Mouse (Mus musculus) lung, embryonic 16.5 days (tissue): ENCODE measurements around the gene Nfam1. TPM values are rescaled to one million over a fixed set of nuclear protein-coding genes. Genes with fewer than 3 reads are reported as not detected.
"Not testable (repeated sequence)": the region's sequence is repeated elsewhere in the genome, so short reads cannot be mapped to it uniquely, and the experiment has no call there.

ENCODE experiments used
- ATAC-seq: fragments of 200-750 bp; cut with Nextera tagmentation; 2 replicates; pipeline ENCODE4 v1.8.0; 2017; ENCODE audit warnings: low read depth, mild to moderate bottlenecking, moderate library complexity
- H3K27ac ChIP-seq: fragments of 300-500 bp; sonication (generic); 2 replicates; pipeline ENCODE4 v1.5.1; 2014; ENCODE audit warnings: mild to moderate bottlenecking, control low read depth, low read length
- H3K27me3 ChIP-seq: fragments of 300-500 bp; sonication (generic); 2 replicates; pipeline ENCODE4 v1.6.1; 2014; ENCODE audit warnings: low read depth, low read length, mixed read lengths; ENCODE audit not compliant: control insufficient read depth, insufficient read depth
- H3K36me3 ChIP-seq: fragments of 300-500 bp; sonication (generic); 2 replicates; pipeline ENCODE4 v1.6.1; 2014; ENCODE audit warnings: low read length; ENCODE audit not compliant: control insufficient read depth, insufficient read depth
- H3K4me1 ChIP-seq: fragments of 300-500 bp; sonication (generic); replicated peaks from 2 replicates; pipeline ENCODE4 v1.6.1; 2014; ENCODE audit warnings: low read length, mixed read lengths; ENCODE audit not compliant: control insufficient read depth, insufficient read depth
- H3K4me2 ChIP-seq: fragments of 300-500 bp; sonication (generic); 2 replicates; pipeline ENCODE4 v1.6.1; 2014; ENCODE audit warnings: low read depth, low read length, control low read depth
- H3K4me3 ChIP-seq: fragments of 300-500 bp; sonication (generic); 2 replicates; pipeline ENCODE4 v1.5.1; 2014; ENCODE audit warnings: mild to moderate bottlenecking, low read length, control low read depth
- H3K9ac ChIP-seq: fragments of 300-500 bp; sonication (generic); 2 replicates; pipeline ENCODE4 v1.6.1; 2014; ENCODE audit warnings: low read length, control low read depth
- H3K9me3 ChIP-seq: fragments of 300-500 bp; sonication (generic); 2 replicates; pipeline ENCODE4 v1.6.1; 2016; ENCODE audit warnings: low read length; ENCODE audit not compliant: control insufficient read depth
- WGBS: fragments of 180-500 bp; shearing (Covaris S2); extraction: QIAGEN DNeasy Blood & Tissue Kit; methylation state at CpG from one replicate; pipeline ENCODE4 v1.1.7; 2014; 5-methylcytosine and 5-hydroxymethylcytosine counted together
- polyA plus RNA-seq: library from polyadenylated mRNA; unstranded; fragments of >200 nt; fragmentation: Nextera tagmentation; extraction: Ambion mirVana; gene quantifications from 2 replicates; pipeline ENCODE4 v1.2.1, GENCODE M21; 2015

Nfam1 gene
- polyA plus RNA-seq: 4.3 and 4.7 TPM in 2 replicates

DNA sequence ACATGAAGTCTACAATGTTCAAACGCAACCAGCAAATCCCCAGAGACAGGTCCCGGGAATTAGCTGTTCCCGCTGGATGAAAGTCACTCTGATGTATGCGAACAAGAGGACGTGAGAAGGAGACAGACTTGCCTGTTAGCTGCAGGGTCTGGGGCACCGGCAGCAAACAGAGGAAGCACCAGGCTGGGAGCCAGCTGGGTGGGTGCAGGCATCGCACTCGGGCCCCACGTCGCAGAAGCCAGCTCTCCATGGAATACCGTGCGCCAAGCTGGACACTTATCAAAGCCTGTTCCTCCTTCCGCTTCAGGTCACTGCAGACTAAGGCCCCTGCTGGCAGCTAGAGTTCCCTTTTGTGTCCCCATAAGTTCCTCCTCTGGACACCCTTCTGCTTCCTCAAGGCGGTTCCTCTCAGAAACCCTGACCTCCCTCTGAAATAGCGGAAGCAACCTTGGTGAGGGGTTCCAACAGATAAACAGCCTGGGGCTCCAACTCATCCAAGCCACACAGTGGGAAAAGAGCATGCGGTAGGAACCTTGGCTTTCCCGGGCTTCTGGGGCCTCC lies at the start of gene Nfam1:
Nfam1 (minus strand) TSS at position 326 of the 561 bp plus-strand sequence.
- no peaks in the 10 kb centered on the region for H3K36me3 ChIP-seq
- H3K9ac ChIP-seq: no peak within 1 kb of the TSS; the same call in 1 of the 2 replicates
- H3K4me1 ChIP-seq: peaks cover 36% of the 10 kb centered on the region
- no peak within 1 kb of the TSS for H3K27ac ChIP-seq
- 22% methylated on average over 17 of the region's 17 CpGs for WGBS
- no peak within 1 kb of the TSS for H3K4me2 ChIP-seq
- ATAC-seq: no peak
- peak within 1 kb of the TSS; percentile 11; the same call in 1 of the 2 replicates for H3K4me3 ChIP-seq
- H3K27me3 ChIP-seq: peaks cover 9% of the 10 kb centered on the region; the same call in 1 of the 2 replicates
- H3K9me3 ChIP-seq: no peaks in the 10 kb centered on the region

DNA sequence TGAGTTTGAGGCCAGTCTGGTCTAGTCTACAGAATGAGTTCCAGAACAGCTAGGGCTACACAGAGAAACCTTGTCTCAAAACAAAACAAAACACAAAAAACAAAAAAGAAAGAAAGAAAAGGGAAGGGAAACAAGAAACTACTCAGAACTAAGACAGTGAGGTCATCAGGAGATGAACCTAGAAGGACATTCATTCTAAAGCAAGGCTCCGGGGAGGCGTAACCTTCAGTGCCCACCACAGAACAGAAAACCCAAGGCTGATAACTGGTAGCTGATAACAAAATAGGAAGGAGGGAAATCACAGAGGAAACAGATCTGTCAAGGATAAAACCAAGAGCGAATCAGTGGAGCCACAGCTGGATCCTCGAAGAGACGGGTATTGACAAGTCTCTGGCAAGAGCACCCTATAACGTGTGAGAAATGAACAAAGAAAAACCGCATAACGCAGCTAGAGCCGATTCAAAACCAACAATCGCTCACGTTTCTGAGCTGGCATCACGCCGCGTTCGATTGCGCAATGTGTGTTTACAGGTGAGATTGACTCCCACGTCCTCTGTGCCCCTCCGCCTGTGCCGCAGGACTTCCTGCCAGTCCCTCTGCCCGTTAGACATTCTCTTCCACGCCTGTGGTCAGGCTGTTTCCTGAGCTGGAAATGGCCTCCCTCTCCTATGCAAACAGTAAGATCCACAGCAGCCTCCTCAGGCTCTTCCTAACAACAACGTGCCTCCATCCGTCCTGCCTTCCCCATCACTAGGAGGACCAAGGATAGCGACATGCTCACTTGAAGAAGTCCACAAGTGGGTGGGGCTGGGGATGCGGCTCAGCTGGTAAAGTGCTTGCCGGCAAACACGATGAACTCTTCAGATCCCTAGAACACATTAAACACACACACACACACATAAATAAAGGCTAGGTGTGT lies 42.8 kb upstream of the Nfam1 start:
- no peaks in the 10 kb centered on the region for H3K36me3 ChIP-seq
- no peak overlapping the region for H3K9ac ChIP-seq
- no peak overlapping the region for H3K4me3 ChIP-seq
- H3K4me2 ChIP-seq: peak overlapping the region; percentile 45
- ATAC-seq: no peak
- H3K27me3 ChIP-seq: no peaks in the 10 kb centered on the region
- peaks cover 5% of the 10 kb centered on the region for H3K4me1 ChIP-seq
- H3K27ac ChIP-seq: no peak overlapping the region
- WGBS: 27% methylated on average over 27 of the region's 27 CpGs
- H3K9me3 ChIP-seq: no peaks in the 10 kb centered on the region

DNA sequence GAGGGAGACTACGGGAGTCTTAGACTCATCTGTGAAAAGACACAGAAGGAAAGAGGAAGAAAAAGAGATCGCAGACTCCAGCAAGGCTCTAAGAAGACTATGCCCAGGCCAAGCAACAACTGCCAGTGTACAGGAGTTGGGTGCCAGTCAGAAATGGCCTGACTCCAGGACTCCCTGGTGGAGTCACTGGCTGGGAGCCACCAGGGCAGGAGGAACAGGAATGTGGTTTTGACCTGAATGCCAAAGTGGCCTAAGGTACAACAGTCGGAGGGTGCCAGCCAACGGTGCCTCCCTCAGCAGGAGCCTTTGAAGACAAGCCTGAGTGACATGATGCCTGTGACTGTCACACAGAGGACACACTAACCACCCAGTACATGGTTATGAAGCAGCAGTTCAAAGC lies 41.1 kb upstream of the Nfam1 start:
- no peaks in the 10 kb centered on the region for H3K27me3 ChIP-seq
- no peak overlapping the region for H3K27ac ChIP-seq
- WGBS: 67% methylated on average over 4 of the region's 4 CpGs
- no peak overlapping the region for H3K9ac ChIP-seq
- no peak overlapping the region for H3K4me3 ChIP-seq
- peaks cover 9% of the 10 kb centered on the region for H3K4me1 ChIP-seq
- no peaks in the 10 kb centered on the region for H3K36me3 ChIP-seq
- H3K9me3 ChIP-seq: no peaks in the 10 kb centered on the region
- H3K4me2 ChIP-seq: no peak overlapping the region
- no peak for ATAC-seq

DNA sequence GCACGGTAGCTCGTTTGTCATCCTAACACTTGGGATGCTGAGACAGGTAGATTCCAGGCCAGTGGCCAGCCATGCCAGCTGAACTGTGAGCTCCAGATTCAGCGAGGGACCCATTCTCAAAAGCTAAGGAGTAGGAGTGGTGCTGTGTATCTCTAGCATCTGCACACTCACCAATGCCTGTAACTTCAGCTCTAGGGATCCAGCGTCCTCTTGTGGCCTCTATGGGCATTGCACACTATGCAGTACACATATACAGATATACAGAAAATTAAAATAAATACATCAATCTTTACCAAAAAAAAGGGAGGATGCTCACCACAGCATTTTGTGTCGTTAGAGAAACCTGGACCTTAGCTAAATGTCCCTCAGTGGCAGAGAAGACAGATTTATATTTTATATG lies 38.6 kb upstream of the Nfam1 start:
- 76% methylated on average over 5 of the region's 5 CpGs for WGBS
- peaks cover 9% of the 10 kb centered on the region for H3K4me1 ChIP-seq

DNA sequence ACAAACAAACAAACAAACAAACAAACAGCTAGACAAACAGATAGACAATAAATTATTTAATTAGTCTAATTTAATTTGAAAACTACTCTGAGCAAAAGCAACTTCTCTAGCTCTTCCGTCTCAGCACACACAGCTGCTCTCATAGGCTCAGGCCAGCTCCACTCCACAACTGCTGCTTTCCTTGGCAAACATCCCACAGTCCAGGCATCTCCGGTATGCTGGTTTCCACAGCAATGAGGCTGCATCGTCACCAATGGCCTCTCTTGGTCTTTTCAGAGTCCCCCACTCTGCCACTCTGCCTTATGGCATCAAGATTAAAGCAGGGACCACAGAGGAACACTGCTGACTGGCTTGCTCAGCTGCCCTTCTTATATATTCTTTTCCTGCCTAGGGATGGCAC lies 37.8 kb upstream of the Nfam1 start:
- no peak overlapping the region for H3K4me3 ChIP-seq
- H3K27me3 ChIP-seq: no peaks in the 10 kb centered on the region
- peaks cover 7% of the 10 kb centered on the region for H3K4me1 ChIP-seq
- no peaks in the 10 kb centered on the region for H3K9me3 ChIP-seq
- ATAC-seq: peak; percentile 94
- 15% methylated on average over 3 of the region's 3 CpGs for WGBS
- H3K4me2 ChIP-seq: no peak overlapping the region
- H3K36me3 ChIP-seq: no peaks in the 10 kb centered on the region
- no peak overlapping the region for H3K9ac ChIP-seq
- peak overlapping the region; percentile 57 for H3K27ac ChIP-seq

More for the DNA sequence above, 38.6 kb upstream of the Nfam1 start:
- ATAC-seq: no peak
- Histone ChIP-seq H3K27ac (no peak overlapping the region), H3K9me3 (no peaks in the 10 kb centered on the region), H3K4me3 (no peak overlapping the region), H3K9ac (no peak overlapping the region), H3K27me3 (no peaks in the 10 kb centered on the region), H3K4me2 (no peak overlapping the region), H3K36me3 (no peaks in the 10 kb centered on the region)

DNA sequence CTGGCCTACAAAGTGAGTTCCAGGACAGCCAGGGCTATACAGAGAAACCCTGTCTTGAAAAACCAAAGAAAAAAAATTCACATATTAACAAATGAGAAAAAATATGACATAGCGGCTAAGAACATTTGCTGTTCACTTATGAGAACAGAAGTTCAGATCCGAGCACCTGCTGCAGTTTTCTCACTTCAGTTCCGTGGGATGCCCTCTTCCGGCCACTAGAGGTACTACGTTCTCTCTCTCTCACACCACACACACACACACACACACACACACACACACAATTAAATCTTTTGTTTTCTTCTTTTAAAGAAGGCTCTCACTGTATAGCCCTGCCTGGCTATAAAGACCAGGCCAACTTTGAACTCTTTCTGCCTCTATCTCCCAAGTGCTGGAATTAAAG lies 35.2 kb upstream of the Nfam1 start:
- H3K9ac ChIP-seq: no peak overlapping the region
- no peaks in the 10 kb centered on the region for H3K27me3 ChIP-seq
- H3K4me1 ChIP-seq: peaks cover 4% of the 10 kb centered on the region; the same call in 1 of the 2 replicates
- WGBS: 88% methylated on average over 5 of the region's 5 CpGs
- no peaks in the 10 kb centered on the region for H3K9me3 ChIP-seq
- ATAC-seq: no peak
- H3K27ac ChIP-seq: no peak overlapping the region
- no peak overlapping the region for H3K4me3 ChIP-seq
- no peaks in the 10 kb centered on the region for H3K36me3 ChIP-seq
- no peak overlapping the region for H3K4me2 ChIP-seq

DNA sequence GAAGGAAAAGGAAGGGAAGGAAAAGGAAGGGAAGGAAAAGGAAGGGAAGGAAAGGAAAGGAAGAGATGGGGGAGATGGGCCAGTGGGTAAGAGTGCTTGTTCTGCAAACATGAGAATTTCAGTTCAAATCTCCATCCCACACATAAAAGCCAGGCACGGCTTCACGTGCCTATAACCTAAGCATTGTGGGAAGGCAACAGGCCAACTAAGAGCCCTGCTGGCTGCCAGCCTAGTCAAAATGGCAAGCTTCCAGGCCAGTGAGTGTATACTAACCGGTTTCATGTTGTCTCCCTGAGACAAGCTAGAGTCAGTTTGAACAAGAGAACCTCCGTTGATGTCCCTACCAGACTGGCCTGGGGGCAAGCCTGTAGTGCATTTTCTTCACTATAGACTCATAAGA lies 32.4 kb upstream of the Nfam1 start:
- H3K4me2 ChIP-seq: no peak overlapping the region
- no peak overlapping the region for H3K4me3 ChIP-seq
- peaks cover 2% of the 10 kb centered on the region; the same call in 1 of the 2 replicates for H3K4me1 ChIP-seq
- 0 out of 2 replicates have a peak overlapping the region, but pooled peaks have one; percentile 9 for H3K27ac ChIP-seq
- no peak overlapping the region for H3K9ac ChIP-seq
- 34% methylated on average over 4 of the region's 4 CpGs for WGBS
- H3K27me3 ChIP-seq: no peaks in the 10 kb centered on the region
- no peak for ATAC-seq
- H3K36me3 ChIP-seq: no peaks in the 10 kb centered on the region
- H3K9me3 ChIP-seq: no peaks in the 10 kb centered on the region

DNA sequence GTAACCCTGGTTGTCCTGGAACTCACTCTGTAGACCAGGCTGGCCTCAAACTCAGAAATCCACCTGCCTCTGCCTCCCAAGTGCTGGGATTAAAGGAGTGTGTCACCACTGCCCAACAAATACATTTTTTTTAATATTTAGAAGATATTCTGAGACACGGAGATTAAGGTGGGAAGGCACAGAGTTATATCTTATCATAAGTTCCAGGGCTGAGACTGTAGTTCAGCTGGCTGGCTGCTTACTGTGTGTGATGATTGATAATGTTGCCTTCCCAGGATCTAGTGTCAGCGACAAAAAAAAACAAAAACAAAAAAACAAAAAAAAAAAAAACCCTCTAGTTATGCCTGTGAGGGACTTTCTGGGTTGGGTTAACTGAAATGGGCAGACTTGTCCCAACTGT lies 29.5 kb upstream of the Nfam1 start:
- not testable (repeated sequence) for H3K27ac ChIP-seq, H3K9me3 ChIP-seq, H3K36me3 ChIP-seq, H3K4me2 ChIP-seq, ATAC-seq, H3K27me3 ChIP-seq, H3K4me1 ChIP-seq, H3K9ac ChIP-seq, H3K4me3 ChIP-seq
- WGBS: 87% methylated on average over 2 of the region's 2 CpGs

DNA sequence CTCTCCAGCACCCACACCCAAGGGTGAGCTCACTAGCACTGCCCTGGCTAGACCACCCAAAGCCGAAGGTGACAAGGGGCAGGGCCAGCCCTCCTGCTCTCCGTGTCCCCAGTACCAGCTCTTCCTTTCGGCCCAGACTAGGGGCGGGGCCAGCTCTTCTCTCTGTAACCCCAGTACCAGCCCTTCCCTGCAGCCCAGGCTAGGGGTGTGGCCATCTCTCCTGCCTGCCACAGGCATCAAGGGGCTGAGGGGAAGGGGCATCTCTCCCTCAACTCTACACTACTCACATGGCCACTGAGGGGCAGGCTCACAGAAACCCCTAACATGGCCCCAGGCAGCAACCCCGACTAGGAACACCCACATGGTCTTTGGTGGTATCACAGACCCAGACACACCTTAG lies 28.6 kb upstream of the Nfam1 start:
- no peaks in the 10 kb centered on the region for H3K27me3 ChIP-seq
- ATAC-seq: no peak
- no peak overlapping the region for H3K4me3 ChIP-seq
- no peak overlapping the region for H3K27ac ChIP-seq
- H3K36me3 ChIP-seq: no peaks in the 10 kb centered on the region
- peaks cover 3% of the 10 kb centered on the region for H3K9me3 ChIP-seq
- WGBS: 16% methylated on average over 5 of the region's 5 CpGs
- no peak overlapping the region for H3K4me2 ChIP-seq
- peaks cover 5% of the 10 kb centered on the region; the same call in 1 of the 2 replicates for H3K4me1 ChIP-seq
- H3K9ac ChIP-seq: no peak overlapping the region
